Mouse (Mus musculus) spleen, adult 2 months (tissue): Measurements from ENCODE around the gene Mical2.

ENCODE experiments used
- CTCF ChIP-seq: fragments of 200-500 bp; IDR thresholded peaks from 2 replicates; pipeline ENCODE4 v1.5.1; 2011; ENCODE audit warnings: mild to moderate bottlenecking, inconsistent platforms; ENCODE audit not compliant: insufficient read depth, insufficient read length, insufficient replicate concordance; ENCODE audit errors: extremely low read depth
- POLR2A ChIP-seq: fragments of 200-500 bp; IDR thresholded peaks from 2 replicates; pipeline ENCODE4 v1.6.1; 2011; ENCODE audit warnings: low read depth, low read length, inconsistent platforms

- no peak for TF ChIP-seq CTCF
- TF ChIP-seq POLR2A: no peak
Observed at GRCm38 (mm10) chr7:112289514-112289913, 63.9 kb downstream of the Mical2 start.
